Mouse (Mus musculus): ENCODE measurements around the gene Ppp1r14c.
A peak's percentile ranks its signal among the peaks of the same experiment; 100 is the strongest.
"Not testable (repeated sequence)": the region's sequence is repeated elsewhere in the genome, so short reads cannot be mapped to it uniquely, and the experiment has no call there.

Ppp1r14c gene

DNA sequence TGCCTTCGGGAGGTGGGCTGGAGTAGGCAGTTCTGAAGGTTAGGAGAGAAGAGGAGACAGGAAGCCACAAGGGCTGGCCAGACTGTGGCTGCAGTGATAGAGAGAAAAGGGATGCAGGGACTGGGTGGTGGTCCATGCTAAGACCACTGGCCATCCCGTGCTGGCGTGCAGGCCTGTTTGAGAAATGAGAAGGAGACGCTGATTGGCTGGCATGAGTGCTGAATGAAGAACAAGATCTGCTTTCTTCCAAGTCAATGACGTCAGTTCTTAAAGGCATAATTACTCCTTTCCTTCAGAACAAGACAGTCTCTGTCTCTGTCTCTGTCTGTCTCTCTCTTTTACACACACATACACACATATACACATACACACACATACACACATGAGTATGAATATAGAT, 36.4 kb downstream of the Ppp1r14c start:
- DNase-seq (ENCODE audit: low spot score): no peak

DNA sequence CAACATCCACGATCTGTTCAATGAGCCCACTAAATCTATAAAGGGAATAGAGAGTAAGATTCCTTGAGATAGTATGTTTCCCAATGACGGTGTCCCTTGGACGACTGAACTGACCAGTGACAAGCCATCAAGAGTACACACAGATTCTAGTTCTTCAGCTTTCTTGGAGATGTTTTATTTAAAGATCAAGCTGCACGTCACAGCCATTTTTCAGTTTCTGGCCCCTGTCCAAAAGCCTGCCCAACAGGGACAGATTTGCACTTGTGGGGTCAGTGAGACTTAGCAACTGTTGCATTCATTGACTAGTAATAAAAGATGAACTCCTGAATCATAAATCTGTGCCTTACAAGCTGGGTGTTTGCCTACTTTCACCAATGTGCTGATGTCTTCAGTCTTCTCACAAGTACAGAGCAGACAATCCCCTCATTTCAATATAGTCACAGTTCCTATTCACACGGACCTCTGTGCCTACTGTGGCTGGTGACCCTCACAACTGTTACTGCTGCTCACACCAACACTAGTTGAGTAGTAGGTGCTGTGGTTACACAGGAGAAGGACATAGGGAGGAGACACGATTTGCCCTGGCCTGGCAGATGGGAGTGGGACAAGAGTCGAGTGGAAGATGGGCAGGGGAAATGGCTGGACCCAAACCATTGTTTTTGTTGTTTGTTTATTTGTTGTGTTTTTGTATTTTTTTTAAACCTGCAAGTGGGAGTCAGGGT, 37.7 kb downstream of the Ppp1r14c start:
- no peak for DNase-seq (ENCODE audit: low spot score)

DNA sequence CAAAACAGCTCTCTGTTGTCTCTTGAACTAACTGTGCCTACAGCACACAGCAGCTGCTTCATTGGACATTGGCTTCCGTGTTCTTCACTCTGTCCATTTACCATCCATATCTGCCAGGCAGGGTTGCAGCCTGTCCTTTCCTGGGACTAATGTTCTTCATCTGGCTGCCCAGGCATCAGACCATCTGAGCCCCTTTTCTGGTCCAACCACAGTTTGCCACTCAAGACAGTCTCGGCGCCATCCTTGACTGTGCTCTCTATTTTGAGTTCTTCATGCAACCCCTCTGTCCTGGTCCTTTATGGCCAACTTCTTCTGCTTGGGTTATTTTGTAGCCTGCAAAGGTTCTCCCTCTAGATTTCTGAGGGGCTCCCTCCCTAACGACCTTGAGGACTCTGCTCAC, 38.5 kb downstream of the Ppp1r14c start:
- no peak for DNase-seq (ENCODE audit: low spot score)

DNA sequence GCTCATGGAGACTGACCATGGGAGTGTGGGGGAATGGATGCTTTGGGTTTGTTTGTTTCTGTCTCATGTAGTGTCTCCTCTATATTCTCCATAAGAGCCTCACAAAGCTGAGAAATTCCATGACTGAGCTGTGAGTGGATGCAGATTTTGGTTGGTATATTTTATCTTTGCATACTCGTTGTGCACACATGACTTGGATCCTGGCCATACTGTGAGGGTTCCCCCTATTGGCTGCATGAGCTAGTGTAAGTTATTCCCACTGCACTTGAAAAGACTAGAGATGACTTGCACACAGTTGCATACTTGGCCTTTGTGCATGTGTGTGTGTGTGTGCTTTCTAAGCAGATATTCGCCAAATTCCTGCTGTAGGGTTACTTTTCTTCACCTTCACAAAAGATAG, 40.4 kb downstream of the Ppp1r14c start:
- no peak for DNase-seq (ENCODE audit: low spot score)

DNA sequence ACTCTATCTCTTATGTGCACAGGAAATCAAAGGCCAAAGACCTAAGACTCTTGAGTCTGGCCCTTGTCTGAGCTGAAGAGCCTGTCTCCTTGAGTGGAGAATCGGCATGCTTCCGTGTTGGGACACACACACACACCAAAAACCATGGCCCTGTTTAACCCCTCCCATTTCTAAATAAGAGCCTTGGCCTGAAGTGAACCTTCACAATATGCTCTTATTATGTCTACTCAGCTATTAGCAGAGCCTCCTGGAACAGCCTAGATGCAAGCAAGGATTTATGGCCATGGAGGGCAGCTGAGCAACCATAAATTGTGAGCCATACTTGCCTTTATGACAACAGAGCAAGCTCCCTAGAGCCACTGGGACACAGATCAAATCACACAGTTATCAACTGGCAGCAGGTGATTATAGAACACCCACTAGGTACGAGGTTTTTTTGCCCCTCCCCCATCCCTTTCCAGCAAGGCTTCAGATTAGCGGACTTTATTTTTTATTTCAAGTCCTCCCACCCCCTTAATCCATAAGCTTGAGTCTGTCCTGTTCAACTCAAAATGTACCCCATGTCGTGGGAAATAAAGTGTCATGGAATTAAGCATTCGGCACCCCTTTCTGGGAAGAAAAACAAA, 42.3 kb downstream of the Ppp1r14c start:
- DNase-seq (ENCODE audit: low spot score): no peak

DNA sequence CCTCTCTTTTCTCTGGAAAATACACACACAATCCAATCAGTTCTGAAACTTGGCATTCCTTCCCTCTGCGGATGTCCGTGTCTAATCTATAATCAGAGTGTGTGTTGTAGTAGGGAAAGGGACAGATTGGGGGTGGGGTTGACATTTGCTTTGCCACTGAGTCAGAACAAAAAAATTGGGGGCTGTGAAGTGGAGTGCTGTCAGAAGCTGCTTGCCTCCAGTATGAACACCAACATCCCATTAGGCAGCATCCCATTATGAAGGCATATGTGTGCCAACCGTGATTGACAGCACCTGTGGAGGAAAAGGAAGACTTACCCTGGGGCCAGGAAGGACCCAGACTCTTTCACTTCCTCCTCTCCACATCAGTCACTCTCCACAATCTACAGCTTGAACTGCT, 42.8 kb downstream of the Ppp1r14c start:
- DNase-seq (ENCODE audit: low spot score): no peak

DNA sequence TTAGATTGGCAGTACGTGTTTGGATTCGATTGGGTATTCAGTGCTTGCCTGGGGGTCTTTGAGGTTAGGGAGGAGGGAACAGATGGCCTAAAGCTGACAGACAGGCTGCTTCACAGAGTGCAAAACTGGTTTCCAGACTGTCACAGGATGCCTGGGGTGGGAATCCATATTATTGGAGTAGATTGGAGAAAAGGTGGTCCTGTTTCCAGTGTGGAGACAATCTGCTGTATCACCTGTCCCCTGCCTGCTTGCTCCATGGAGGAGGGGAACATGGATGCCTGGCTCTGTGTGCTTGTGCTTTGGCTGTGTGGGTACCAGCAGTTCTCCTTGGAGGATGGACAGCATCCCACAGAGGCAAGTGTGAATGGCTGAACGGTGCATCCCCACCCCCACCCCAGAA, 45.4 kb downstream of the Ppp1r14c start:
- no peak for DNase-seq (ENCODE audit: low spot score)

DNA sequence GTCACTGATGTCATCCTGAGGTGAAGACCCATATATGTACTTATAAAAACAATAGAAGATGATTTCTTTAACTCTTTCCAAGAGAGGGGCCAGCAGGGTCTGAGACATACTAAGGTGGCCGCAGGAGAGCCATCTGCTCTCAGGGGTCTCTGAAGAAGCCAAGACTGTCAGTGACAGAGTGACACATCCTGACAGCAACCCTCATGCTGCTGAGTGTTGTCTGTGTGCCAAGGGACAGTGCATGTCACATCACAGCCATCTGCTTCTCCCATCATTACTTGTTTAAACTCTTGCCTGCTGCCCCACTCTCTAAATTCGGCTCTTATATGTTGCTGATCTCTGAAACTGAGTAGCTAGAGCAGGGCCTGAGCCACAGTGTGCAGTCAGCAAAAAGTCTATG, 45.8 kb downstream of the Ppp1r14c start:
- DNase-seq (ENCODE audit: low spot score): no peak

DNA sequence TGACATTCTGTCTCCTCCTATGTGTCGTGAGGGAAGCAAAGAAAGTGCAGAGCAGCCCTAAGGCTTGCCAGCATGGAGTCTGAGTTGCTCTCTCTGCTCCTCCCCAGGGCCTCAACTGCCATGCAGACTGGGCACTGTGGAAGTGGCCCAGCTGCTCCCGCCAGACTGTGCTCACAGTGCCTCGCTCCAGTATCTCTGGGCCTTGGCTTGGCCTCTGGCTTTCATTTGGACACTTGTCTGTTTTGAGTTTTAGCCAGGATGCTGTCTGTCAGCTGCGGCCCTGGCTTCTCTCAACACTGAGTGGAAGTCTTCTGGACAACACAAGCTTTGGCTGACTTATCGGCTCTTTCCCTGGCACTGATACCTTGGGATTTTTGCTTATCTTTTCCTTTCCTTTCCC, 49.0 kb downstream of the Ppp1r14c start:
- DNase-seq (ENCODE audit: low spot score): no peak

DNA sequence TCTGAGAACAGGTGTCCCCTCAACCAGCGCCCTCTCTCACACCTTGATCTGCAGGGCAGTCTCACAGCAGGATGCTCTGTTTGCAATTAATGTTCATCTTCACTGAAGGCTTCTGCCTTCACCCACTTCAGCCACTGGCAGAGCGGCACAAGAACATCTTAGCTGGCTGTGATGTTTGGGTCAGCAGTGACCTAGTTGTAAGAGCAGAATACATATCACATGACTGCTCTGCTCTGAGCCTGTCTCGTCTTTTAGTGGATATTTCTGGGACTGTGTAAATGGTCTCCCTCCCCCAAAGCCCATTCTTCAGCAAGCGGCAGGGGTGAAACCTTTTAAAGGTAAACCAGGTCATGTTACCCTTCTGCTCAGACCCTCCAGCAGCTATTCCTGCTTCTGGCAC, 50.7 kb downstream of the Ppp1r14c start:
- DNase-seq (ENCODE audit: low spot score): no peak

DNA sequence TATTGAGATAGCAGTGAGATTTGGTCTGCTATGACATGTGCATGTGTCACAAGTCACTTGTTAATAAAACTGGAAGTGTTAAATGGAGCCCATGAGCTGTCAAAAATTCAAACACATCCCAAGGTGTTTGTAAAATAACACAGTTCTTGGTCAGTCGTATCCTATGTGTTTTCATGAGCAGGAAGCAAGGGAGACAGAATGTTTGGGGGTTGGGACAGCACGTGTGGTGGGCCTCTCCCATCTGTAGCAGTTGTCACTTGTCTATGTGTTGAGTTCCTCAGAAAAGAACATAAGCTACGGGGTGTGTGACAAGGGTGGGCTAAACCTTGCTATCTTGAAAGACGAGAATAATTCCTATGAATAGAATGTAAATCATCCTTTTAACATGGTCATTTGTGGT, 51.6 kb downstream of the Ppp1r14c start:
- no peak for DNase-seq (ENCODE audit: low spot score)

DNA sequence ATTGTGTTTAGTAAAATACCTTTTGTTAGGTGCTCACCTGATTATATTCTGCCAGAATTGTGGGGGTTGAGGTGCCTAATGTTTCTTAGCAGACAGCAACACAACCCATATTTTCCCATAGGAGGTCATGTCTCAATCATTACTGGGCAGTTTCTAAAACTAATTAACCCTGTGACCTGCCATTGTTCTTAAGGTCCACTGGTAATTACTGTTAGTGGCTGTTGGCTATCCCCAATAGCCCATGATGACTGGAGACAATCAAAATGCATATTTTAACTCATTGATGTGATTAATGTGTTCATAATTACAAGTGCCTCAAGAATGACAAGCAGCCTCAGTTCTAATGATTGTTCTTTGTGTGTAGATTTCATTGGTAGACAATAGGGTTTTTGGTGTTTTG, 58.2 kb downstream of the Ppp1r14c start:
- DNase-seq (ENCODE audit: low spot score): peak; percentile 66

DNA sequence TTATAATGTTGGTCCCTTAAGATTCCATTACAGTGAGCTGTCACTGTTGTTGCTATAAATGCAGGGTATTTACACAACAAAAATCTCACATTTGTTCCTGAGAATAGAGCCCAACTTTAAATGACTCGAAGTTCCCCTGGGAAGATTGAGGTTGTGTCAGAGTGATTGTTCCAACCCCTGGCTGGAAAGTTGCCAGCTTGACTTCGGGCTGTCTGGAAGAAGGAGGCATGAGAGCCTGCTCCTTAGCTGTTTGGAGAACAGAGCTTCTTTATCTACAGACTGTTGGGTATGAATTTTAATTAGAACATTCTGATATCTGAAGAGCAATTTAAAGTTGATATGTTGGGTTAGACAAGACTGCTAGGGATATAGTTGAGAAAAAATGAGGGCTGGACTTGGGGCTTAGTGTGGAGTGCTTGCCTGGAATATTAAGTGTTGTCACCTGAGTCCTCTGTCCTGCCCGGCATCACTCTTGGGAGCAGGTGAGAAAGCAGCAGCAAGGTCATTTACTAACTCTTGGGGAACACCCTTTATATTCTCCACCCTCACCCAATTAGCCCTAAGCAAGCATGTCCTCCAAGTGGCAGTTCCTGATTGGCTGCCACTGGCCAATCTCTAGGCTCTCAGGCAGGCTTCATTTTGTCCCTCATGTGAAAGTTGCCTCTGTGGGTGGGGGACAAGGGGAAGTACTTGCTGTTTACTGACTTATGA, 62.0 kb downstream of the Ppp1r14c start:
- DNase-seq (ENCODE audit: low spot score): no peak

DNA sequence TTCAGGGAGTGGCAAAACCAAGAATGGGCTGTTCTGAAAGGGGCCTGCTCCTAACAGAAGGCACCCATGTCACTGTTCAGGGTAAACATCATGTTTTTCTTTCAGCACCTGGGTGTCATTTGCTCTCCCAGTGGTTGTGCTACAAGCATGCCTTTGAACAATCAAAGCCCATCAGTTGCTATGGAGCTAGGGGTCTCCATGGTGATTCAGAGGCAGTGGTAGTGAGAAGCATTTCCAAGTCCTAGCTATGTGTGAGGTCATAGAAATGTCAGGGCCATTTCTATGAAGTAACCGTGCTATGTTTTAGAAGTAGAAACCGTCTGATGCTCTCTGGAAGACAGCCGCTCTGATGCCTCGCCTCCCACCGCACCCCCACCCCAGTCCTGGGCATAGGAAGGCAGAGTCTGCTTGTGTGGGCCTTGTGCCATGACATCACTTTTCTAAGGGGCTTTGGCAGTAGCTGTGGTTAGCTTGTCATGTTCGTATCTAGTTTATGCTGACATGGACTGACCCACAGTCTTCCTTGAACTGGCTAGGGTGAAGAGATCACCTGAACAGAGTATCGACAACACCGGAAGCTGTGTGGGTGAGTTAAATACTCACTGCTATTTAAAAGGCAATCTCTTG, 69.1 kb downstream of the Ppp1r14c start:
- no peak for DNase-seq (ENCODE audit: low spot score)

DNA sequence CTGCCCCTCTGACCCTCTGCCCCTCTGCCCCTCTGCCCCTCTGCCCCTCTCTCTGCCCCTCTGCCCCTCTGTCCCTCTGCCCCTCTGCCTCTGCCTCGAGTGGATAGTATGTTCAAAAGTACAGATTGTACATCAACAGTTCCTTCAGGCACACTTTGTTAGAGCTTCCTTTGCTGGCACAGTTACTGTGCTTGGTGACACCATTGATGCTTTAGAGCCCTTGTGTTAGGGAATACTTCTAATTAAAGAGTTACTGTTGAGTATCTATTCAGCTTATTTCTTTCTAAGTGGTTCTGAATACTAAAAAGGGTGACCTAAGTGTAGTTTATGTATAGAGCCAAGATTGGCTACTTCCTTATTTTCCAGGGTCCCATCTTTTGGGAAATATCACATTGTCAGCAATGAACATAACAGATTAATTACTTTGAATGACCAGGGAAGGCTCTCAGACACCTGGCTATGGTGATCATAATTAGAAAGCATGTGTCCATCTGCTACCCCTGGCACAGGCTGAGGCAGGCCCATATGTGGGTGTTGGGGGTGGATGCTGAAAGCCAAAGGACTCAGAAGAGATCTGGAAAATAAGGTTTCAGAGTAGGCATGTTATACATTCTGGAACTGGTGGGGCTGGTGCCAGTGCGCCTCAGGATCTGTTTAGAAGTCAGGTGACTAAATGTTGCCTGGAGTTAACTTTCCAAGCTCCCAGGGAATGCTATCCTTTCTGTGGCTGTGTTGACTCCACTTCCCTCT, 75.0 kb downstream of the Ppp1r14c start:
- DNase-seq (ENCODE audit: low spot score): no peak

DNA sequence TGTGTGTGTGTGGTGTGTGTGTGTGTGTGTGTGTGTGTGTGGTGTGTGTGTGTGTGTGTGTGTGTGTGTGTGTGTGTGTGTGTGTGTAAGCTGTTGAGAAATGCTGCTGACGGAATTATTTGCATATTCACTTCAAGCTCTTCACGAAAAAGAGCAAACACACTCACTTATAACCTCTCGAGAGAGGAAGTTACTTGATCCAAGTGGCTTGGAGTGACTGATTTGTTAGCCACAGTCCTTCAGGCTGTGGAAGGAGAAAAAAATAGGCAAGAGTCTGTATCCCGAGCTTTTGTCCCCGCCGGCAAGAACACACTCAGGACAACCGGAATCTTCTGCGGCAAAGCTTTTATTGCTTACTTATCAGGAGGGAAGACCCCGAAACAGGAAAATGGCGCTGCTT, 80.9 kb downstream of the Ppp1r14c start:
- DNase-seq (ENCODE audit: low spot score): not testable (repeated sequence)

DNA sequence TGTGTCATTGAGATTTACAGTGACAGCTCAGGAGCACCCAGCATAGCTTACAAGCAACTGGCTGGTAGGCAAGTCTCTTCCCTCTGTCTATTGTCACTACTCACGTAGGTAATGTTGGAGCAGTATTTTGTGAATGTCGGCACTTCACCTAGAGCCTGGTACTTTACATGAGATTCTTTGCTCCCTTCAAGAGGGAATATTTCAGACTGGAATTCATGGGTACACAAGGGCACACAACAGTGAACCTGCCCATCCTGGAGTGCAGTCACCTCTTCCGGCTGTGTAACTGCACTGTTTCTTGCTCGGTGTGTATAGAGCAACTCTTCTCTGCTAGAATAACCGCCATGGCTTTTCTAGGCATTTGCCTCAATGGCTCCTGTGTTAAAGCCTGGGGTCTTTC, 82.8 kb downstream of the Ppp1r14c start:
- no peak for DNase-seq (ENCODE audit: low spot score)

DNA sequence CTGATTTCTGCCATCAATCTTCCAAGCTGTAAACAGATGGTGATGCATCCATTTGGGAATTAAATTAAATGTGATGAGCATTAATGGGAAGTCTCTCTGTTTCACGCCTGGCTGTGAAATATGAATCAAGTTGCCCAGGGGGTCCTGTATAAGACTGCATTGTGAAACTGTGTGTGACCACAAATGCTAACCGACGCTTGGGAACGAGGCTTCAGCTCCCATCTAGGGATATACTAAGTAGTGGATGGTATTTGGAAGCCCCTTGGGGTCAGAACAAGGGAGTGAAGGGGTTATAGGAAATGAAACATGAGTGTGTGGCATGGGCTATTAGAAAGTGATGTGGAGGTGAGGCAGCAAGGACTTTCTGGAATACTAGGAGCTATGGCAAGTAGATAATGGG, 86.1 kb downstream of the Ppp1r14c start:
- no peak for DNase-seq (ENCODE audit: low spot score)

DNA sequence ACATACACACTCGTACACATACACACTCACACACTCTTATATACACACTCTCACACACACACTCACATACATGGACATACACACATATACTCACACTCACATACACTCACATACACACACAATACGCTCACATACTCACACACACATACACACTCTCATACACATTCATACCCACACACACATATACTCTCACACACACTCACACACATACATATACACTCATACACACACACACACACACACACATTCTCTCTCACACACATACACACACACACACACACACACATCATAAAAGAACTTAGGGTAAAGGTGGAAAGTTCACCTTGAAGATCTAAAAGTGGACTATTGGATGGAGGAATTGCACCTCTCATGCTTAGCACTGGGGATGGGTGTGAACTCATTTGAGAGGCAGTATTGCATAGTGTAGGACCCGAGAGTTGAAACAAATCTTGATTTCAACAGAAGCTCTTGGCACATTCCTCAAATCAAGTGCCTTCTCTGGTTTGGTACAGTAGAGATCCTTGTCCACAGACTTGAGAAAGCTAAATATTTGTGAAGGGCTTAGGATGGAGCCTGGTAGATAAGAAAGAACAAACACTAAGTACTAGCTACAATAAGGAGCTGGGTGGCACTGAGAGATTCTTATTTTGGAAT, 87.1 kb downstream of the Ppp1r14c start:
- DNase-seq (ENCODE audit: low spot score): no peak

DNA sequence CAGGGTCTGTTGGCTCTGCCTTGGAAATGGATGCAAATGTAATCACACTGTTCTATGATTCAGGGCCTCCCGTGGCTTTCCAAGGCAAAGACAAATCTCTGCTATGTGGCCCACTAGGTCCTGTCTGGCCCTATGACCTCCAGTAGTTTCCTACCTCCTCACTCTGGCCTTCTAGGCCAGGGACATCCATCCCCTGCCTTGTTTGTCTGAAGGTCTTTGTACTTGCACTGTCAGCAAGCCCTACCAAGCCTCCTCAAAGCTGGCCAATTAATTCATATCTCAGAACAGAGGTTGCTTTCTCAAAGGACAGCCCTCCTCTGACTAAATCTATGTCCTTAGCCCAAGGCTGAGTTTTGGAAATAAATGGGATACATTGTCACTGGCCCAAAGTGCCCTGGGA, 92.8 kb downstream of the Ppp1r14c start:
- no peak for DNase-seq (ENCODE audit: low spot score)

DNA sequence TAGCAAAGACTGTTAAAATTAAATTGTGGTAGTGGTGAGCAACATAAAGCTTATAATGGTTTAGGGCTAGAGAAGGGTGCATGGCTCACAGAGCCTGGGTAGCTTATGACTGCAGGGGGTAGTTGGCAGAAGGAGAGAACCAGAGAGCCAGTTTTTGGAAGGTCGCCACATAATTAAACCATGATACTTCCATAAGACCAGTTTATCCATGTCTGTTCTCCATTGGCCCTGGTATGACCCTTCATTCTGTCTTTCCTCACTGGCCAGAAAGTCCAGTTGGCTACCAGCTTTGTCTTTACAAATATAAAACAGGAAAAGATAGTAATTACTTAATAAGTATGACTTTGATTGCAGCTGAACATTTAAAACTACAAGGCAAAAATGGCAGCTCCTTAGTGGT, 95.0 kb downstream of the Ppp1r14c start:
- no peak for DNase-seq (ENCODE audit: low spot score)

DNA sequence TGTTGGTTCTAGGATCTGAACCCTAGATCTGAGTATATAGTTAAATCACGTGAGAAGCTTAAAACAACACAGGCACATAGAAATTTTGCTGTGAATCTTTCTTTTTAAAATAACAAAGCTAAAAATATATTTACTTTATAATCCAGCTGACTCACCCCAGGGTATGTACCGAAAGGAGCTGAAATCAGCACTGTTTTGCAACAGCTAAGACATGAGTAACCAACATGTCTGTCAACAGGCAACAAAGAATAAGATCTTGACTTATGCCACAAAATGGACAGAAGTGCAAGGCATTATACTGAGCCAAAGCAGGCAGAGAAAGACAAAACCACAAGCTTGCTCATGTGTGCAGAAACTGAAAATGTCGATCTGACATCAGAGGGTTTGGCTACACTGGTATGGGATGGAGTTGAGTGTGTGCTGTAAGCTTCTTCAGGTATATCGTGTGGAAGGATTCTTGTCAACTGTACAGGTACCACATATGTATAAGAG, 100.3 kb downstream of the Ppp1r14c start:
- DNase-seq (ENCODE audit: low spot score): no peak
